Mouse (Mus musculus): ENCODE data around the gene Usp24. TPM values are rescaled to one million over a fixed set of nuclear protein-coding genes. Genes with fewer than 3 reads are reported as not detected.

Gene Usp24
- polyA plus RNA-seq, 1 experiment from 2014 or later = 9.1 TPM

GRCm38 (mm10) chr4:106296412-106297086 is 19.5 kb upstream of the Usp24 start:
- Histone ChIP-seq H3K9me3 (0 out of 2 replicates have a peak, but pooled peaks cover 5% of the 10 kb centered on the region), H3K4me1 (no peaks in the 10 kb centered on the region), H3K27ac (no peak overlapping the region), H3K9ac (no peak overlapping the region), H3K27me3 (no peaks in the 10 kb centered on the region), H3K4me2 (no peak overlapping the region), H3K4me3 (no peak overlapping the region), H3K36me3 (no peaks in the 10 kb centered on the region)
- ATAC-seq (ENCODE audit: insufficient number of reproducible peaks, insufficient read depth, low FRiP score, low TSS enrichment, low read depth) = no peak
- 89% methylated on average over 7 of the region's 7 CpGs for WGBS

GRCm38 (mm10) chr4:106301346-106301745 is 14.7 kb upstream of the Usp24 start:
- WGBS = 78% methylated on average over 6 of the region's 6 CpGs
- Histone ChIP-seq H3K27ac (0 out of 2 replicates have a peak overlapping the region, but pooled peaks have one; percentile 0), H3K36me3 (no peaks in the 10 kb centered on the region), H3K4me2 (no peak overlapping the region), H3K4me1 (no peaks in the 10 kb centered on the region), H3K9ac (no peak overlapping the region), H3K27me3 (no peaks in the 10 kb centered on the region), H3K4me3 (no peak overlapping the region), H3K9me3 (0 out of 2 replicates have a peak, but pooled peaks cover 5% of the 10 kb centered on the region)
- no peak for ATAC-seq (ENCODE audit: insufficient number of reproducible peaks, insufficient read depth, low FRiP score, low TSS enrichment, low read depth)

GRCm38 (mm10) chr4:106308090-106308489 is 7.9 kb upstream of the Usp24 start:
- H3K27ac ChIP-seq = no peak overlapping the region

GRCm38 (mm10) chr4:106312651-106313050 is 3.4 kb upstream of the Usp24 start:
- no peak for ATAC-seq (ENCODE audit: insufficient number of reproducible peaks, insufficient read depth, low FRiP score, low TSS enrichment, low read depth)
- Histone ChIP-seq H3K27ac (no peak overlapping the region), H3K4me1 (peaks cover 10% of the 10 kb centered on the region), H3K9me3 (no peaks in the 10 kb centered on the region), H3K9ac (no peak overlapping the region), H3K4me3 (no peak overlapping the region), H3K4me2 (no peak overlapping the region), H3K27me3 (no peaks in the 10 kb centered on the region), H3K36me3 (no peaks in the 10 kb centered on the region)
- 80% methylated on average over 8 of the region's 8 CpGs for WGBS

More at GRCm38 (mm10) chr4:106308090-106308489, 7.9 kb upstream of the Usp24 start:
- no peaks in the 10 kb centered on the region for H3K4me1 ChIP-seq
- 91% methylated on average over 3 of the region's 3 CpGs for WGBS
- H3K4me3 ChIP-seq = no peak overlapping the region
- no peaks in the 10 kb centered on the region for H3K36me3 ChIP-seq
- no peak overlapping the region for H3K9ac ChIP-seq
- H3K9me3 ChIP-seq = no peaks in the 10 kb centered on the region
- no peak for ATAC-seq (ENCODE audit: insufficient number of reproducible peaks, insufficient read depth, low FRiP score, low TSS enrichment, low read depth)
- H3K27me3 ChIP-seq = no peaks in the 10 kb centered on the region
- no peak overlapping the region for H3K4me2 ChIP-seq

GRCm38 (mm10) chr4:106313070-106313469 is 2.9 kb upstream of the Usp24 start:
- H3K4me3 ChIP-seq = no peak overlapping the region
- ATAC-seq (ENCODE audit: insufficient number of reproducible peaks, insufficient read depth, low FRiP score, low TSS enrichment, low read depth) = no peak
- no peaks in the 10 kb centered on the region for H3K9me3 ChIP-seq
- H3K4me2 ChIP-seq = no peak overlapping the region
- no peak overlapping the region for H3K9ac ChIP-seq
- H3K36me3 ChIP-seq = no peaks in the 10 kb centered on the region
- H3K27ac ChIP-seq = no peak overlapping the region
- WGBS = 85% methylated on average over 8 of the region's 8 CpGs
- H3K4me1 ChIP-seq = peaks cover 15% of the 10 kb centered on the region
- no peaks in the 10 kb centered on the region for H3K27me3 ChIP-seq

GRCm38 (mm10) chr4:106313874-106314273 is 2.1 kb upstream of the Usp24 start:
- Histone ChIP-seq H3K9me3 (no peaks in the 10 kb centered on the region), H3K27me3 (no peaks in the 10 kb centered on the region), H3K27ac (no peak overlapping the region), H3K36me3 (no peaks in the 10 kb centered on the region), H3K4me2 (no peak overlapping the region), H3K4me3 (no peak overlapping the region), H3K4me1 (peaks cover 23% of the 10 kb centered on the region), H3K9ac (no peak overlapping the region)
- 44% methylated on average over 4 of the region's 4 CpGs for whole genome bisulfite sequencing
- no peak for ATAC-seq (ENCODE audit: insufficient number of reproducible peaks, insufficient read depth, low FRiP score, low TSS enrichment, low read depth)

- no peak for ATAC-seq (ENCODE audit: insufficient number of reproducible peaks, insufficient read depth, low FRiP score, low TSS enrichment, low read depth)
- H3K27me3 ChIP-seq = no peaks in the 10 kb centered on the region
- no peaks in the 10 kb centered on the region for H3K9me3 ChIP-seq
- H3K9ac ChIP-seq = no peak overlapping the region
- H3K4me2 ChIP-seq = no peak overlapping the region
- H3K4me3 ChIP-seq = no peak overlapping the region
- peaks cover 26% of the 10 kb centered on the region for H3K4me1 ChIP-seq
- H3K36me3 ChIP-seq = no peaks in the 10 kb centered on the region
- no peak overlapping the region for H3K27ac ChIP-seq
Measured at GRCm38 (mm10) chr4:106314291-106314690, 1.7 kb upstream of the Usp24 start.

GRCm38 (mm10) chr4:106316351-106317178 is 552 bp downstream of the Usp24 start:
- Histone ChIP-seq H3K27me3 (no peaks in the 10 kb centered on the region), H3K36me3 (no peaks in the 10 kb centered on the region), H3K9me3 (no peaks in the 10 kb centered on the region), H3K27ac (peak overlapping the region; percentile 92), H3K4me1 (peaks cover 38% of the 10 kb centered on the region), H3K4me3 (peak overlapping the region; percentile 96), H3K9ac (peak overlapping the region; percentile 97), H3K4me2 (peak overlapping the region; percentile 73)
- ATAC-seq (ENCODE audit: insufficient number of reproducible peaks, insufficient read depth, low FRiP score, low TSS enrichment, low read depth) = peak; percentile 57
- WGBS = under 1% methylated on average over 81 of the region's 81 CpGs

GRCm38 (mm10) chr4:106317179-106318055 is 1.4 kb downstream of the Usp24 start:
- peak overlapping the region; percentile 92 for H3K27ac ChIP-seq
- no peaks in the 10 kb centered on the region for H3K27me3 ChIP-seq
- peaks cover 38% of the 10 kb centered on the region for H3K4me1 ChIP-seq
- H3K9ac ChIP-seq = peak overlapping the region; percentile 97
- no peak for ATAC-seq (ENCODE audit: insufficient number of reproducible peaks, insufficient read depth, low FRiP score, low TSS enrichment, low read depth)
- H3K4me3 ChIP-seq = peak overlapping the region; percentile 96
- H3K36me3 ChIP-seq = no peaks in the 10 kb centered on the region
- peak overlapping the region; percentile 73 for H3K4me2 ChIP-seq
- WGBS = 20% methylated on average over 19 of the region's 19 CpGs
- H3K9me3 ChIP-seq = no peaks in the 10 kb centered on the region

GRCm38 (mm10) chr4:106318208-106318607 is 2.2 kb downstream of the Usp24 start:
- H3K27ac ChIP-seq = peak overlapping the region; percentile 92; the same call in 1 of the 2 replicates
- peak overlapping the region; percentile 96 for H3K4me3 ChIP-seq
- ATAC-seq (ENCODE audit: insufficient number of reproducible peaks, insufficient read depth, low FRiP score, low TSS enrichment, low read depth) = no peak
- no peaks in the 10 kb centered on the region for H3K9me3 ChIP-seq
- H3K4me1 ChIP-seq = peaks cover 43% of the 10 kb centered on the region
- H3K4me2 ChIP-seq = peak overlapping the region; percentile 73
- 68% methylated on average over 4 of the region's 4 CpGs for WGBS
- peak overlapping the region; percentile 97; the same call in 1 of the 2 replicates for H3K9ac ChIP-seq
- no peaks in the 10 kb centered on the region for H3K27me3 ChIP-seq
- H3K36me3 ChIP-seq = no peaks in the 10 kb centered on the region

- Histone ChIP-seq H3K9me3 (no peaks in the 10 kb centered on the region), H3K4me1 (peaks cover 45% of the 10 kb centered on the region), H3K36me3 (no peaks in the 10 kb centered on the region), H3K9ac (no peak overlapping the region), H3K4me3 (no peak overlapping the region), H3K27ac (peak overlapping the region; percentile 12; the same call in 1 of the 2 replicates), H3K27me3 (no peaks in the 10 kb centered on the region), H3K4me2 (peak overlapping the region; percentile 16)
- WGBS = 77% methylated on average over 6 of the region's 6 CpGs
- ATAC-seq (ENCODE audit: insufficient number of reproducible peaks, insufficient read depth, low FRiP score, low TSS enrichment, low read depth) = no peak
Measured at GRCm38 (mm10) chr4:106318976-106319375, 3.0 kb downstream of the Usp24 start.
